Mouse (Mus musculus) lung, embryonic 14.5 days (tissue): ENCODE results near the gene Rnpepl1. TPM values are rescaled to one million over a fixed set of nuclear protein-coding genes. Genes with fewer than 3 reads are reported as not detected.

Experiments used
- ATAC-seq: fragments of 200-750 bp; cut with Nextera tagmentation; 2 replicates; pipeline ENCODE4 v1.8.0; 2017; ENCODE audit warnings: mild to moderate bottlenecking, moderate TSS enrichment, moderate library complexity; ENCODE audit not compliant: insufficient read depth
- DNase-seq: peaks from one replicate; pipeline ENCODE4 v3.0.0-alpha.2; 2015
- H3K27ac ChIP-seq: fragments of 300-500 bp; sonication (generic); 2 replicates; pipeline ENCODE4 v1.5.1; 2014; ENCODE audit warnings: low read depth, mild to moderate bottlenecking, moderate library complexity
- H3K27me3 ChIP-seq: fragments of 300-500 bp; sonication (generic); 2 replicates; pipeline ENCODE4 v1.6.1; 2014; ENCODE audit warnings: low read length, control low read depth; ENCODE audit not compliant: insufficient read depth
- H3K36me3 ChIP-seq: fragments of 300-500 bp; sonication (generic); 2 replicates; pipeline ENCODE4 v1.6.1; 2014; ENCODE audit warnings: control low read depth; ENCODE audit not compliant: insufficient read depth
- H3K4me1 ChIP-seq: fragments of 300-500 bp; sonication (generic); 2 replicates; pipeline ENCODE4 v1.6.1; 2014; ENCODE audit warnings: antibody characterized with exemption, control low read depth; ENCODE audit not compliant: insufficient read depth
- H3K4me2 ChIP-seq: fragments of 300-500 bp; sonication (generic); 2 replicates; pipeline ENCODE4 v1.6.1; 2014; ENCODE audit warnings: mild to moderate bottlenecking
- H3K4me3 ChIP-seq: fragments of 300-500 bp; sonication (generic); 2 replicates; pipeline ENCODE4 v1.5.1; 2014; ENCODE audit warnings: low read depth, low read length
- H3K9ac ChIP-seq: fragments of 300-500 bp; sonication (generic); 2 replicates; pipeline ENCODE4 v1.6.1; 2014
- H3K9me3 ChIP-seq: fragments of 300-500 bp; sonication (generic); 2 replicates; pipeline ENCODE4 v1.6.1; 2016; ENCODE audit warnings: low read depth, low read length, control low read depth
- CTCF ChIP-seq: IDR thresholded peaks from 2 replicates; pipeline ENCODE4 v1.5.1; 2016; ENCODE audit warnings: antibody characterized with exemption, low read depth
- WGBS: fragments of 180-500 bp; shearing (Covaris S2); extraction: QIAGEN DNeasy Blood & Tissue Kit; methylation state at CpG from one replicate; pipeline ENCODE4 v1.1.7; 2014; 5-methylcytosine and 5-hydroxymethylcytosine counted together
- polyA plus RNA-seq: library from polyadenylated mRNA; unstranded; fragments of >200 nt; fragmentation: Nextera tagmentation; extraction: Ambion mirVana; gene quantifications from 2 replicates; pipeline ENCODE4 v1.2.1, GENCODE M21; 2014

The Rnpepl1 gene
- polyA plus RNA-seq, 1 experiment from 2014 or later, result 43.3 TPM

DNA sequence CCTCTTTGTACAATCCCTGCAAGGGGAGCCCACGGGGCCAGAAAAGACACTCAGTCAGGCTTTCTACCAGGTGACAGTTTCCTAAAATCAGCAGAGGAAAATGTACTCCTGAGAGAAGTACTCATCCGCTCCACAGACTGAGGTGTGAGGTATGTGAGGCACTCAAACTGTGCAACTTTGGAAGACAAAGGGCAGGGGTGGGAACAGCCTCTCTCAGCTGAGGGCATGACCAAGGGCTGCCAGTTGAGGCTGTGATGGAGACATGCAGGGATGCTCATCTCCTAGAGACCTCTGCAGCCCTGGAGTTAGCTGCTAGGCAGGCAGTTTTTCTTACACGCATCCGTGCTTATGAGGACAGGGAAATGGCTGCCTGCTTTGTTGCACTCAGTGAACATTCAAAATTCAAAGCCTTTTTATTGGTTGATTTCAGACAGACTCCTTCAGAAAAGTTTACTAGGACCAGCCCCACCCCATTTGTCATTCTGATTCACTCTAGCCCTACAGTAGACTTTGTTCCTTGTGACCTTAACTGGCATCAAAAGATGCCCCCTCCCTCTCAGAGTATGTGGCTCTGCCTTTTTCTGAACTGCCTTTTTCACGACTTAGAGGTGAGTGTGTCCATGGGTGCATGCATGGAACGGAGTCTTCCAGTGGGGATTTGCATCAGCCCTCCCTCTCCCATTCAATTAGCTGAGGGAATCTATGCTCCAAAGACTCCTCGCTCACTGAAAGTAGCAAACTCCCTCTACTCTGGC, 21.5 kb upstream of the Rnpepl1 start:
- H3K4me1 ChIP-seq, result no peaks in the 10 kb centered on the region
- 58% methylated on average over 7 of the region's 7 CpGs for WGBS
- H3K4me2 ChIP-seq, result no peak overlapping the region

DNA sequence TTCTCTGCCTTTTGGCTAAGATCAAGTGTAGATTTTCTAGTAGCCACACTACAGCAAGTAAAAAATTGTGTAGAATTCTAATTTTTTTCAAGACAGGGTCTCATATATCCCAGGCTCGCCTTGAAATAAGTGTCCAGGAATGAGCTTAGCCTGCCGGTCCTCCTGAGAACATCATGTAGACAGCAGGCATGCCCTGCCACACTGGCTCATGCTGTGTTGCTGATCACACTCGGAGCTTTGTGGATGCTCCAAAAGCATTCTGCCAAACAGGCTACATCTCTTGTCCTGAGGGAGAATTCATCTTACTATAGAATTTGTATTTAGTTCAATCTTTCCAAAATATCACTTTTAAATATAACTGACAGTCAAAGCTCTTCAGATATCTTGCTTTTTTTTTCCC, 17.8 kb upstream of the Rnpepl1 start:
- ATAC-seq (no peak), DNase-seq (no peak)
- Histone ChIP-seq H3K27me3 (no peaks in the 10 kb centered on the region), H3K9me3 (no peaks in the 10 kb centered on the region), H3K4me2 (no peak overlapping the region), H3K4me1 (no peaks in the 10 kb centered on the region), H3K36me3 (no peaks in the 10 kb centered on the region), H3K27ac (no peak overlapping the region), H3K9ac (no peak overlapping the region), H3K4me3 (no peak overlapping the region)
- TF ChIP-seq CTCF, result no peak
- WGBS, result 55% methylated on average over 3 of the region's 3 CpGs

More for the DNA sequence above, 21.5 kb upstream of the Rnpepl1 start:
- no peak overlapping the region for H3K27ac ChIP-seq
- H3K9ac ChIP-seq, result no peak overlapping the region
- TF ChIP-seq CTCF, result no peak
- H3K27me3 ChIP-seq, result no peaks in the 10 kb centered on the region
- H3K4me3 ChIP-seq, result no peak overlapping the region
- no peaks in the 10 kb centered on the region for H3K9me3 ChIP-seq
- no peaks in the 10 kb centered on the region for H3K36me3 ChIP-seq
- no peak for DNase-seq
- ATAC-seq, result no peak

DNA sequence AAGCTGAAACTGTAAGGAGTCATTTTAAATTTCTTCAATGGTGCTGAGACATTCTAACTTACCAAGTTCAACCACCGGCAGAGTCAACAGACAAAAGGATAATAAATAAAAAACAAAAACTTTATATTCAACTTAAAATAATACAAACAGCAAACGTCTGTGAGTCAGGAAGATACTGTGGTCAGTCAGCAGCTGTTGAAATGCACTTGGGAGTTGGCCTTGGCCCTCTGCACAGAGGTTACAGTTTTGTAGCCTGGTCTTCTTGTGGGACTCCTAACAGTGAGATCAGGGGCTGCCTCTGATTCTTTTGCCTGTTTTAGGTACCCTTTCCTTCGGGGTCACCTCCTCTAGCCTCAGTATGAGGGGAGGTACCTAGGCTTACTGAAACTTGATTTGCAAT, 16.7 kb upstream of the Rnpepl1 start:
- Histone ChIP-seq H3K4me2 (no peak overlapping the region), H3K9me3 (no peaks in the 10 kb centered on the region), H3K9ac (no peak overlapping the region), H3K36me3 (no peaks in the 10 kb centered on the region), H3K27me3 (no peaks in the 10 kb centered on the region), H3K27ac (no peak overlapping the region), H3K4me1 (no peaks in the 10 kb centered on the region), H3K4me3 (no peak overlapping the region)
- DNase-seq, result no peak
- no peak for ATAC-seq
- 65% methylated on average over 3 of the region's 3 CpGs for WGBS
- TF ChIP-seq CTCF, result no peak

DNA sequence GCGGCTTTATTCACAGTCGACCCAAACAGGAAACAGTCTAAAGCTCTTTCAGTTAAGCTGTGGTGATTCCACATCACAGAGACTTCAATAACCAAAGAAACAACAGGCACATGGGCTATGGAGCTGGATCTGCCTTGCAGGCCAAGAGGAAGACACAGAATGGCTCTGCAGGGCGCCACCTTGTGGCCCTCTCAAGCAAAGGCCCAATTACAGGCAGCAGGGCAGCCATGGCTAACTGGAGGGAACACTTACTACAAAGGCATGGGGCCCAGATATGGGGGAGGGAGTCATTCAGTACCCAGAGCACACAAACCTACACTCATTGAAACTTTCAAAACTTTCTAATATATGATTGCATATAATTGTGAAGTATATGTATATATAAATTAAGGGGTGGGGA, 15.5 kb upstream of the Rnpepl1 start:
- ATAC-seq (peak; percentile 56), DNase-seq (peak; percentile 87)
- H3K27ac ChIP-seq, result no peak overlapping the region
- H3K27me3 ChIP-seq, result no peaks in the 10 kb centered on the region
- no peak overlapping the region for H3K4me2 ChIP-seq
- no peaks in the 10 kb centered on the region for H3K4me1 ChIP-seq
- peak; percentile 89 for TF ChIP-seq CTCF
- no peaks in the 10 kb centered on the region for H3K9me3 ChIP-seq
- H3K36me3 ChIP-seq, result no peaks in the 10 kb centered on the region
- no peak overlapping the region for H3K9ac ChIP-seq
- 9% methylated on average over 3 of the region's 3 CpGs for WGBS
- no peak overlapping the region for H3K4me3 ChIP-seq

DNA sequence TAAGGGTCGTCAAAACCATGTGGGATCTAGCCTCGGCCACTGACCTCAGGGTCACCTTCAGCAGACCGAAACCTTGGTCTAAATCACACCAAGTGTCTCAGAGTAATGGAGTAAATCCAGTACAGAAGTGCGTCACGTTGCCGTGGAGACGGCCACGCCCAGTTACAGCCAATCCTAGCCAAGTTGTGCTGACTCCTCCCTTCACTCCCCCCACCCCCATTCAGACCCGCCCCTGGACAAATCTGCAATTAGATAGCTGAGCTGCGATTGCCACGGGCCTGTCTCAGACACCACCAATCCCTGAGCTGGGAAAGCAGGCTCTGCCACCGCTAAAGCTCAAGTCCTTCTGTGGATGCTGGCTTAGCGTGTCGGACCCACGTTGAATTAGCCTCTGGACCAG, 7.8 kb upstream of the Rnpepl1 start, which contains the start of gene Ankmy1:
Gene Ankmy1, minus strand, starts transcription at position 121 of the 400 bp plus-strand sequence.
- 0% methylated on average over 15 of the region's 15 CpGs for WGBS

DNA sequence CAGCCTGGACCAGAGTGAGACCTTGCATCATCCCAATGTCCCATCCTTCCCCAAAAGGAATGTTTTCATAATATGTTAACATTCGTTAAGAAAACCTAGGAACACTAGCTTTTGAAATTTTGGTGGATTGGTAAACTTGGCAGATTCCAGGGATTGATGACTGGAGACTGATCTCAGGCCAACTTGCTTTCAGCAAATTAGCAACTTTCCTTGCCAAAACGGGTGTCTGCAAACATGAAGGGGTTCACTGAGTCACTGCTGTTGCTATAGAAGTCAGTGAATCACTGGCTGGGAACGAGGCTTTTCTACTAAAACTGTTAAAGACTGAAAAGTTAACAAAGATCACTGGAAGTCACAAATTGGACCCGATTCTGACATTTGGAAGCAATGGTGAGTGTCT, 7.0 kb upstream of the Rnpepl1 start:
- H3K9me3 ChIP-seq, result no peaks in the 10 kb centered on the region
- WGBS, result 64% methylated on average over 4 of the region's 4 CpGs
- no peaks in the 10 kb centered on the region; the same call in 1 of the 2 replicates for H3K4me1 ChIP-seq
- DNase-seq, result peak; percentile 15
- no peak overlapping the region for H3K4me3 ChIP-seq
- H3K4me2 ChIP-seq, result no peak overlapping the region
- no peak overlapping the region for H3K27ac ChIP-seq
- H3K27me3 ChIP-seq, result no peaks in the 10 kb centered on the region
- no peaks in the 10 kb centered on the region for H3K36me3 ChIP-seq
- no peak overlapping the region for H3K9ac ChIP-seq
- TF ChIP-seq CTCF, result no peak
- ATAC-seq, result no peak

More for the DNA sequence above, 7.8 kb upstream of the Rnpepl1 start, which contains the start of gene Ankmy1:
- Histone ChIP-seq H3K4me2 (peak within 1 kb of the TSS; percentile 52), H3K27me3 (no peaks in the 10 kb centered on the region), H3K27ac (no peak within 1 kb of the TSS), H3K9ac (no peak within 1 kb of the TSS), H3K4me3 (peak within 1 kb of the TSS; percentile 11; the same call in 1 of the 2 replicates), H3K9me3 (no peaks in the 10 kb centered on the region), H3K4me1 (no peaks in the 10 kb centered on the region; the same call in 1 of the 2 replicates), H3K36me3 (no peaks in the 10 kb centered on the region)
- TF ChIP-seq CTCF, result no peak
- DNase-seq (peak; percentile 87), ATAC-seq (peak; percentile 39)

DNA sequence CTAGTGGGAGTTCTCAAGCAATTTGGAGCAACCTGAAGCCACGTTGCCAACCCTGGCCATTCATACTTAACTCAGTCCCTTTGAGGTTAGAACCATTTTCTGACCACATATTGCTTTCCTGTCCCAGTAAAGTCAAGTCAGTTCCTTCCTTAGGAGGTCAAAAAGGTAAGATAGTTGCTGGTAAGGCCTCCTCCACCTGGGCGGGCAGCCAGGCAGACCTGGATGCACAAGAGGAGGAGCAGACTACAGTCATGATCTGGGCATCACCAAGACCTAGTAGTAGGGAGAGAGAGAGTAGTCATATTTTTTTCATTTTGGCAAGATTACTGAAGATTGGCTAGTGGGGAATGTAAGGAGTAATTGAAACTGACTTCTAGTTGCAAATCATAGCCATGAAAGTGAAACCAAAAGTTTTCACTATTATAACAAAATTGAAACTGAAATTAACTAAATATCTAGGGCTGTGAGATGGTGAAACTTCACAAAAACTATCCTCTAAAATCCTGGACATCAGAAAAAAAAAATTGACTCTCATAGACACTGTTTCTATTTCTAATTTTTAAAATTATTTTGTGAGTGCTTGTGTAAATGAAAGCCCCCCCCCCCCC, 4.8 kb upstream of the Rnpepl1 start:
- no peak overlapping the region for H3K27ac ChIP-seq
- peaks cover 6% of the 10 kb centered on the region; the same call in 1 of the 2 replicates for H3K4me1 ChIP-seq
- no peaks in the 10 kb centered on the region for H3K36me3 ChIP-seq
- DNase-seq (no peak), ATAC-seq (no peak)
- H3K4me2 ChIP-seq, result no peak overlapping the region
- no peaks in the 10 kb centered on the region for H3K27me3 ChIP-seq
- H3K4me3 ChIP-seq, result no peak overlapping the region
- H3K9ac ChIP-seq, result no peak overlapping the region
- no peaks in the 10 kb centered on the region for H3K9me3 ChIP-seq
- 89% methylated on average over 2 of the region's 2 CpGs for WGBS
- TF ChIP-seq CTCF, result no peak
